Mouse (Mus musculus) hematopoietic stem cell, adult 5-6 weeks (primary cell): ENCODE measurements around the gene Ttc30a1. TPM values are rescaled to one million over a fixed set of nuclear protein-coding genes. Genes with fewer than 3 reads are reported as not detected.

Source experiments
- ATAC-seq, 2 experiments: fragments of 125-278 bp in 1 of 2; replicated peaks in 1 of 2; 2 replicates each; pipeline ENCODE4 v1.8.0; 2016 to 2017; ENCODE audit warnings: inconsistent platforms in 2 of 2, mild to moderate bottlenecking in 2 of 2, moderate number of reproducible peaks in 2 of 2, low read depth in 1 of 2, moderate TSS enrichment in 1 of 2; ENCODE audit not compliant: low FRiP score in 2 of 2, poor library complexity in 2 of 2, severe bottlenecking in 2 of 2, insufficient read depth in 1 of 2, low TSS enrichment in 1 of 2
- total RNA-seq: library from RNA; stranded (forward); fragments of 172-1452, 232-1000 nt; gene quantifications from 2 replicates; pipeline ENCODE4 v1.2.3, GENCODE M21; 2017

Ttc30a1 gene
- total RNA-seq, result 4.7 and 5.5 TPM in 2 replicates

- ATAC-seq, result peak; percentile 53 to 73
Observed at GRCm38 (mm10) chr2:75981440-75982081, at the start of gene Ttc30a1. TSS of gene Ttc30a1 (minus strand) at chr2:75981967.

DNA sequence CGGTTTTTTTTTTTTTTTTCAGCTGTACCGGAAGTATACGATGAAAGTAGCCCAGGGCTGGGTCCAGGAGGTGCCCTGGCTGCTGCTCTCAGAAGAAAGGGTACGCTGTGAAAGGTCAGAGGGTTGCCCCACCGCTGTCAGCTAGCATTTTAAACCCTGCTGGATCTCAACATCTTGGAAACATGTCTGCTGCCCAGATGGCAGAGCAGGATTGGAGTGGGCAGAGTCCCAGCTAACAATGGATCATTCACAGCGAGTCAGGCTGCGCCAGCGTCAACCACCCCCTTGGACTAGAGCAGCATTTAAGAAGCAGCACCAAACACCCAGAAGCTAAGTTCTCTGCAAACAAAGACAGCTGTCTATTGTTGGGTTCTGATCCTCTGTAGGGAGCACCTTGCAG lies 48.3 kb upstream of the Ttc30a1 start:
- ATAC-seq, result no peak

- ATAC-seq, result peak; percentile 42 to 55; a peak in 1 of 4 replicates
Observed at GRCm38 (mm10) chr2:76029081-76029901, 47.5 kb upstream of the Ttc30a1 start.

GRCm38 (mm10) chr2:76016890-76017289 lies 35.1 kb upstream of the Ttc30a1 start:
- ATAC-seq, result no peak

- no peak for ATAC-seq
Observed at GRCm38 (mm10) chr2:76016136-76016535, 34.4 kb upstream of the Ttc30a1 start.

- ATAC-seq, result no peak
Observed at GRCm38 (mm10) chr2:76015460-76015859, 33.7 kb upstream of the Ttc30a1 start.

- no peak for ATAC-seq
Observed at GRCm38 (mm10) chr2:76014659-76015058, 32.9 kb upstream of the Ttc30a1 start.

GRCm38 (mm10) chr2:76006194-76006593 lies 24.4 kb upstream of the Ttc30a1 start:
- no peak for ATAC-seq

DNA sequence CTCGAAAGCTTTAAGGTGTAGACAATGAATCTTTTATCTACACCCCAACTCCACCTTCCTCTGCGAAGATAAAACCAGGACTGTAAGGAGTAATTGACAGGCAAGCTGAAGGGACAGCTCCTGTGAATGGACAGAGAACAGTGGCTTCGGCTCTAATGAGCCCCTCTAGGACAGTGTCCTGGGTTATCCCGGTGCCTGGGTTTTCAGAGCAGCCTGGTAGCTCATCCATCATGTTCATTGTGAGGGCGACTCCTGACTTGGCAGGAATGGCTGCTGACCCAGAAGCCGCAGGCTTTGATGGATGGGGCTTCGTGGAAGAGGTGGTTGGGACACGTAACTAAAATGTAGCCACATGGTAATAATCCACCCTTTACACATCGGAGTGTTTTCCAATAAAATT lies 21.1 kb upstream of the Ttc30a1 start:
- ATAC-seq, result no peak

- ATAC-seq, result peak; percentile 74 to 81
Observed at GRCm38 (mm10) chr2:76001392-76001791, 19.6 kb upstream of the Ttc30a1 start.

DNA sequence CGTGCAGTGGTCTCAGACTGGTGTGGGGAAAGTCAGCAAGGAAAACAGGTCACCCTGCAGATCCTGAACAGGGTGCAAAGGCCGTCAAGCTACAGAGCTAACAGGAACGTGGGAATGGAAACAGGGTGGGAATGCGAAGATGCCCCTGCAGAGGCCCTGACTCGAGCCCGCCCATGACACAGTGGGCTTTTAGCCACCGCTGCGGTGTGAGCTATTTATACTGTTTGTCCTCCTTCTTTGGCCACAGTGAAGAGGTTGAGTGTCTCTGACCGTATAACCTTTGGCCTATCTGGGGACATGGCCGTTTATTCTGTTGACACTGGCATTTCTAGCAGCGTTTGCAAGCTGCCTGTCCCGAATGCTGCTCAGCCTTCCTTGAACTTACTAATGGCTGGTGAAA lies 17.9 kb upstream of the Ttc30a1 start:
- ATAC-seq, result no peak

- no peak for ATAC-seq
Observed at GRCm38 (mm10) chr2:75998692-75999091, 16.9 kb upstream of the Ttc30a1 start.

- ATAC-seq, result no peak
Observed at GRCm38 (mm10) chr2:75997726-75998125, 16.0 kb upstream of the Ttc30a1 start.

- ATAC-seq, result no peak
Observed at GRCm38 (mm10) chr2:75994841-75995240, 13.1 kb upstream of the Ttc30a1 start.

DNA sequence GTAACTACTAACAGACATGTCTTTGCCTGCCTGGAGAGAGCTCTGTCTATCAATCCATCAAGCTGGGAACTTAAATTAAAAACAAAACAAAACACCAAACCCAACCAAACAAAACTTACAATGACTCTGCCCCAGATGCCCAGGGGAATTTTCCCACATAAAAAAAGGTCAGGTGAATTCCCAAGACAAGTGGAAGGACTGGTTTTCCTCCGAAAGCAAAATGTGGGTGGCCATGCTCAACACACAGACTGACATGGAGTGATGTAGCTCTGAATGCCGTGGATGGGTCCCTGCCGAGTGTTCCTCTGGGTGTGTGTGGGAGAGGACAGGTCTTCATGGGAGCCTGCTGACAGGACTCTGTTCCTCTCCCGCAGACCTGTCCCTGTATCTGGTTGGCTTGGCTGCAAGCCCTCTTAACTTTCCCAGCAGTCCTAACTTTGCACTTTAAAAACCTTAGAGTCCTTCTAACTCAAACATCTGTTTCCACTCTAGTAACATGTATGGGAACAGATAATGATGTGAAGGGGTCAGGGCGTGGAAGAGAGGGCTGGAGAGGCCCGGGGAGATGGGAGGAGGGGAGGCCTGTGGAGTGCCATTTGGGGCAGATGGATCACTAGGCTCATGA lies 9.9 kb upstream of the Ttc30a1 start:
- no peak for ATAC-seq

DNA sequence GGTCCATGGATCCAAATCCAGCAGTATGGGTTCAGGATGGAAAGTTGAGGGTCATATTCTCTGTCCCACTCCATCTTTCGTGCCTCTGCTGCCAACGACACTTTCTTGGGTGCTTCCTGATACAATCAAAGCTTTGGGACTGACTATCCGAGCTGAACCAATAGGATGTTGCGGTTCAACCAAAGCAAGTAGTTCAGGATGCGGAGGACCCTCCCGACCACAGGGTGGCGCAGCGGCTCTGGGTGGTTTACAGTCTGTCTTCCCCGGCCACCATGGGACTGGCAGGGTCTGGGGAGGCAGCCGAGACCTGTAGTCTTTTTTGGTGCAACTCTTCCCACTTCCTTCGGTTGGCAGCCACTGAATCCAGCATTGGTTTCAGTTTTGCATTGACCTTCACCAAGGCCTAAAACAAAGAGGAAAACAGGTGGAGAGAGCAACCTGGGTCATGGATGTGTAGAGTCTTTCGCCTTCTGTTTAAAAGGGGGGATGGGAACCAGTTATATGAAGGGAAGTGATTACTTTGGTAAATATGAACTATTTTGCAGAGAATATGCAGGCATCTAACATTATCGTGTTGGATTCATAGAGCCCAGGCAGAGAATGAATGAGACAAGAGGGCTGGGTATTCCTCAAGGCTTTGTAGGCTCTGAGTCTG lies 9.2 kb upstream of the Ttc30a1 start:
- peak; percentile 89 to 94 for ATAC-seq

DNA sequence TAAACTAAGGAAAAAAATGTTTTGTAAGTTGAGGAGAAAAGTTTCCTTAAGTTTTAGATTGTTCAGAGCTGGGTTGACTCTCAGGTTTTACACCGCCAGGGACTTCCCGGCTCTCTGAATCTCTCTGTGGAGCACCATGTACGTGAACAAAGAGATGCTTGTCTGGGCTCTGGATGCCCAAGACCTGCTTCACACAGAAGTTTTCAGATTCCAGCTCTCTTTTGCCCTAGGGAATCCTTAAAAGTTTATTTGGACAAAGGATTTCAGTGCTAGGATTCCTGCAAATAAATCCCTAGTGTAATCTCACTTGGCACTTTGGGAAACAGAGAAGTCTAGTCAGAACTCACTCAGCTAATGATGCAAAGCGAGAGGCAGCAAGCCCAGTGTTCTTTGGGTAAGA lies 7.9 kb upstream of the Ttc30a1 start:
- ATAC-seq, result no peak
